Mouse (Mus musculus) liver, embryonic 12.5 days (tissue): ENCODE results near the gene Tppp3. TPM values are rescaled to one million over a fixed set of nuclear protein-coding genes. Genes with fewer than 3 reads are reported as not detected.

ENCODE experiments used
- ATAC-seq: fragments of 200-750 bp; cut with Nextera tagmentation; 2 replicates; pipeline ENCODE4 v1.8.0; 2017; ENCODE audit warnings: moderate number of reproducible peaks, mild to moderate bottlenecking, moderate library complexity
- H3K27ac ChIP-seq: fragments of 300-500 bp; sonication (generic); 2 replicates; pipeline ENCODE4 v1.5.1; 2016; ENCODE audit warnings: mild to moderate bottlenecking
- H3K27me3 ChIP-seq: fragments of 300-500 bp; sonication (generic); replicated peaks from 2 replicates; pipeline ENCODE4 v1.6.1; 2016; ENCODE audit warnings: mild to moderate bottlenecking, moderate library complexity
- H3K36me3 ChIP-seq: fragments of 300-500 bp; sonication (generic); 2 replicates; pipeline ENCODE4 v1.6.1; 2016; ENCODE audit warnings: mild to moderate bottlenecking, moderate library complexity
- H3K4me1 ChIP-seq: fragments of 300-500 bp; sonication (generic); 2 replicates; pipeline ENCODE4 v1.6.1; 2016
- H3K4me2 ChIP-seq: fragments of 300-500 bp; sonication (generic); 2 replicates; pipeline ENCODE4 v1.6.1; 2016; ENCODE audit warnings: mild to moderate bottlenecking, moderate library complexity
- H3K4me3 ChIP-seq: fragments of 300-500 bp; sonication (generic); 2 replicates; pipeline ENCODE4 v1.5.1; 2016; ENCODE audit warnings: mild to moderate bottlenecking, moderate library complexity
- H3K9ac ChIP-seq: fragments of 300-500 bp; sonication (generic); 2 replicates; pipeline ENCODE4 v1.6.1; 2016; ENCODE audit warnings: mild to moderate bottlenecking, moderate library complexity
- H3K9me3 ChIP-seq: fragments of 300-500 bp; sonication (generic); replicated peaks from 2 replicates; pipeline ENCODE4 v1.6.1; 2016; ENCODE audit warnings: mild to moderate bottlenecking, moderate library complexity
- WGBS: fragments of 180-500 bp; shearing (Covaris S2); methylation state at CpG from one replicate; pipeline ENCODE4 v1.1.7; 2016; ENCODE audit not compliant: insufficient replicate concordance; 5-methylcytosine and 5-hydroxymethylcytosine counted together
- polyA plus RNA-seq: library from polyadenylated mRNA; unstranded; fragments of >200 nt; fragmentation: Nextera tagmentation; extraction: Ambion mirVana; gene quantifications from 2 replicates; pipeline ENCODE4 v1.2.1, GENCODE M21; 2016

Gene Tppp3
- polyA plus RNA-seq, 1 experiment from 2014 or later: 1.4 TPM

DNA sequence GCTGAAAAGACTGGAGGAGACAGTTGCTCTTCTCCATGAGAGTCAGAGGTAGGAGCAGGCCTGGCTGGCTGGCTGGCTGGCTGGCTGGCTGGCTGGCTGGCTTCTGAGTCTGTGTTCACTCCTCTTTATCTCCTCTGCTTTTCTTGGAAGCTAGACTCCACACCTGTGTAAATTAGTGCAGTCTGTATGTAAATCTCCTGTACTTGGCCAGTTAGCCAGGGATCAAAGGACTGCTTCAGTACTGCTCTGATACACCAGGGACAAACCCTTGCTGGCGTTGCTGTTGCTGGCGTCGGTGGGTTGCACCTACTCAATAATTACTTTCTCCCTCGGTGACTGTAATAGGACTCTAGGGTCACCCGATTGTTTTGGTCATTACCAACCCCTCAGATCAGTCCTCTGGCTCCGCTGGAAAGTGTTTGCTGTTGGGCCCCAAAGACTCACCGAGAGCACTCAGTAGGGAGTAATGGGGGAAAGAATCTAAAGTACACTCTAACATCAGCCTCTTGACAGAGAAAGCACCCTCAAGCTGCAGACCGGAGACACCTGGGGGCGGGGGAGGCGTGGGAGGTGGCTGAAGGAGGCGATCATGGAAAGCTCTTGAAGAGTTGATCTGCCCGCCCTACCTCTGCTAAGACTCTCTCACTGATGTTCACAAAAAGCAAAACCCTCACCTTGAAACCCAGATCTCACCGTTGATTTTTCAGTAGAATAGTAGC lies 10.1 kb downstream of the Tppp3 start:
- no peak overlapping the region for H3K4me2 ChIP-seq
- no peak overlapping the region for H3K9ac ChIP-seq
- H3K4me3 ChIP-seq: no peak overlapping the region
- H3K9me3 ChIP-seq: no peaks in the 10 kb centered on the region
- 62% methylated on average over 13 of the region's 13 CpGs for WGBS
- ATAC-seq: no peak
- H3K4me1 ChIP-seq: peaks cover 5% of the 10 kb centered on the region; the same call in 1 of the 2 replicates
- peaks cover 73% of the 10 kb centered on the region for H3K27me3 ChIP-seq
- no peaks in the 10 kb centered on the region for H3K36me3 ChIP-seq
- H3K27ac ChIP-seq: no peak overlapping the region

DNA sequence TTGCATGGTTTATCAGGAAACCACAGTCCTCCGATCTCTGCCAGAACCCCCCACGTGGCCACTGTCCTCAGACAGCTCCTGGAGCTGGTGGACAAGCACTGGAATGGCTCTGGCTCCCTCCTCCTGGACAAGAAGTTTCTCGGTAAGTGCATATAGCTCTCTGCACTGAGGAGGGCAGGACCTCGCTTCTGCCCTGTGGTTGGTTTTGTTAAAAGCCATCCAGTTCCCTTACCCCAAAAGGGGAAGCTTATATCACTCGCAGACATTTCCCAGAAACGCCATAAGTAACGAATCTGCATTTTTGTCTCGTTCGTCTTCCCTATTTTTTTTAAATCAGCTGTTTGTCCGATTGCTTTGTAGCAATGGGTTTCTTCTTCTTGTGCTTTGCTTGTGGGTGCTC lies 16.1 kb downstream of the Tppp3 start:
- no peaks in the 10 kb centered on the region for H3K9me3 ChIP-seq
- H3K27me3 ChIP-seq: peaks cover 41% of the 10 kb centered on the region
- 0 out of 2 replicates have a peak overlapping the region, but pooled peaks have one; percentile 23 for H3K4me3 ChIP-seq
- peak overlapping the region; percentile 42; the same call in 1 of the 2 replicates for H3K9ac ChIP-seq
- ATAC-seq: peak; percentile 35; the same call in 1 of the 2 replicates
- peaks cover 37% of the 10 kb centered on the region for H3K4me1 ChIP-seq
- H3K27ac ChIP-seq: peak overlapping the region; percentile 59
- WGBS: 13% methylated on average over 10 of the region's 10 CpGs
- no peaks in the 10 kb centered on the region for H3K36me3 ChIP-seq
- peak overlapping the region; percentile 51 for H3K4me2 ChIP-seq

DNA sequence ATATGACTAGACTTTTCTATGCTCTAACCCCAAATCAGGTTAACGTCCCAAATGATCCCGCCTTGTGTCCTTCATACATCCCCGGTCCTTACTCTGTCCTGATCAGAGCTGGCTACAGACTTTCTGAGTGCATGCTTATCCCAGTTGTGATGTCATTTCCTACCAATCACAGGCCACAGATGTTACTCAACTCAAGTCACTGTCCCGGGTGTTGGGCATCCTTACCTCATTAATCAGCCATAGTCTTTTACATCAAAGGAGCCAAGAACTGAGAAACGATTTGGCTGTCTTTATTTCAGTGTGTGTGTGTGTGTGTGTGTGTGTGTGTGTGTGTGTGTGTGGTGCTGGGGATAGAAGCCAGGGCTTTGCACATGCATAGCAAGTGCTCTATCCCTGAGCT lies 17.2 kb downstream of the Tppp3 start:
- Histone ChIP-seq H3K27ac (no peak overlapping the region), H3K4me1 (peaks cover 47% of the 10 kb centered on the region), H3K27me3 (peaks cover 31% of the 10 kb centered on the region), H3K4me3 (no peak overlapping the region), H3K4me2 (no peak overlapping the region), H3K9ac (no peak overlapping the region), H3K9me3 (no peaks in the 10 kb centered on the region), H3K36me3 (no peaks in the 10 kb centered on the region)
- ATAC-seq: peak; percentile 52; the same call in 1 of the 2 replicates
- 58% methylated on average over 5 of the region's 5 CpGs for WGBS

GRCm38 (mm10) chr8:105453296-105453695 lies 18.0 kb downstream of the Tppp3 start:
- no peaks in the 10 kb centered on the region for H3K9me3 ChIP-seq
- no peak overlapping the region for H3K9ac ChIP-seq
- H3K27me3 ChIP-seq: peaks cover 28% of the 10 kb centered on the region
- H3K4me3 ChIP-seq: no peak overlapping the region
- H3K4me1 ChIP-seq: peaks cover 54% of the 10 kb centered on the region
- ATAC-seq: no peak
- 64% methylated on average over 5 of the region's 5 CpGs for WGBS
- 0 out of 2 replicates have a peak overlapping the region, but pooled peaks have one; percentile 3 for H3K4me2 ChIP-seq
- 0 out of 2 replicates have a peak overlapping the region, but pooled peaks have one; percentile 1 for H3K27ac ChIP-seq
- no peaks in the 10 kb centered on the region for H3K36me3 ChIP-seq

DNA sequence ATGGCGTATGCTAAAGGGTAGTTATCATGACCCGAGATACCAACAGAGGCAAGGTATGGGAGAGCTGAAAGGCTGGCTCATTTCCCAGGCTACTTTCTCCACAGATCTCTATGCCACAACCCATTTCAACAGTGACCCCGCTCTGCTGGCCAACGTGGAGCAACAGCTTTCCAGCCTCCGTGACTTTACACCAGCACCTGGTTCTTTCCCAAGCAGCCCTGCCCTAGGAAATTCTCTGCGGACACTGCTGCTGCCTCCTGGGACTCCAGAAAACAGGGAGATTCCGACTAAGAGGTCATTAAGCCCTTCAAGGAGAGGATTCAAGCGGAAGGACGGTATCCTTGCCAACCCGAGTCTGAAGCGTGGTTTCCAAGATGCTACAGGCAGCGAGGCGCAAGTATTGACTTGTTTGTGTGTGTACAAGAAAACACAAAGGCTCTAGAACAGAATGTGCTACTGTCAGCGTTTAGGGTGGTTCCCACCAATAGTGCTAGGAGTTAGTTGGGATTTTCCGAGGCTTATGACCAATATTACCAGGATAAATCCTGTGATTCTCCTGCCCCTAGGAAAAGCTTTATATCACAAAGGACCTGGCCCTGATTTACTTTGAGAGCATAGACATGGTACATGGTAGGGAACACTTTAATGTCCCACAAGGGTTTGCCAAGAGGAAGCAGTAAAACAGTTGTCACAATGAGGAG lies 19.3 kb downstream of the Tppp3 start:
- no peak for ATAC-seq
- Histone ChIP-seq H3K4me1 (peaks cover 59% of the 10 kb centered on the region), H3K27me3 (peaks cover 16% of the 10 kb centered on the region), H3K9ac (no peak overlapping the region), H3K36me3 (no peaks in the 10 kb centered on the region), H3K27ac (no peak overlapping the region), H3K4me3 (no peak overlapping the region), H3K4me2 (no peak overlapping the region), H3K9me3 (no peaks in the 10 kb centered on the region)
- WGBS: 61% methylated on average over 15 of the region's 15 CpGs

- H3K27ac ChIP-seq: no peak overlapping the region
- H3K9ac ChIP-seq: no peak overlapping the region
- H3K27me3 ChIP-seq: peaks cover 14% of the 10 kb centered on the region
- WGBS: 64% methylated on average over 1 of the region's 1 CpGs
- no peaks in the 10 kb centered on the region for H3K9me3 ChIP-seq
- no peaks in the 10 kb centered on the region for H3K36me3 ChIP-seq
- no peak overlapping the region for H3K4me3 ChIP-seq
- no peak for ATAC-seq
- H3K4me1 ChIP-seq: peaks cover 65% of the 10 kb centered on the region
- H3K4me2 ChIP-seq: no peak overlapping the region
Measured at GRCm38 (mm10) chr8:105450977-105451376, 20.3 kb downstream of the Tppp3 start.

DNA sequence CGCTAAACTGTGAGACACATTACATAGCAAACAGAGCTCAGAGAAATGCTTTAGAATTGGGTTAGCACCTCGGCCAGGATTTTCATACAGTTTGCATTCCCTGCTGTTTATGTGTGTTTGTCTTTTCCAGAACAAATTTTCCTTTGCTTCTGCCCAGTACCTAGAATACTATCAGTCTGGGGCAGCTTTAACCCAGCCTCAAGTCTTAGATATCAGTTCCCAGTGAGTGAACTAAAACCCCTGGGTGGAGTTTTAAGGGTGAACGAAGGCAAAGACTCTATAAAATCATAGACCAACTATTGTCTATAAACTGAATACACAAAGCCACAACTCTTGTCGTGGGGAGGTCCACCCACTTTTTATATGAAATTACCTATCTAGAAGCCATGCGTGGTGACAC lies 22.7 kb downstream of the Tppp3 start:
- peak; percentile 96 for ATAC-seq
- no peaks in the 10 kb centered on the region for H3K9me3 ChIP-seq
- peak overlapping the region; percentile 18; the same call in 1 of the 2 replicates for H3K4me3 ChIP-seq
- H3K4me2 ChIP-seq: peak overlapping the region; percentile 64
- peaks cover 27% of the 10 kb centered on the region for H3K27me3 ChIP-seq
- H3K4me1 ChIP-seq: peaks cover 66% of the 10 kb centered on the region
- H3K9ac ChIP-seq: peak overlapping the region; percentile 55
- WGBS: 35% methylated on average over 5 of the region's 5 CpGs
- no peaks in the 10 kb centered on the region for H3K36me3 ChIP-seq
- peak overlapping the region; percentile 92 for H3K27ac ChIP-seq

- H3K27ac ChIP-seq: peak overlapping the region; percentile 92
Measured at GRCm38 (mm10) chr8:105448188-105448587, 23.1 kb downstream of the Tppp3 start.

GRCm38 (mm10) chr8:105446127-105446552 lies 25.2 kb downstream of the Tppp3 start:
- Histone ChIP-seq H3K4me2 (0 out of 2 replicates have a peak overlapping the region, but pooled peaks have one; percentile 4), H3K27me3 (peaks cover 37% of the 10 kb centered on the region), H3K4me1 (peaks cover 52% of the 10 kb centered on the region), H3K9ac (no peak overlapping the region), H3K4me3 (no peak overlapping the region), H3K9me3 (no peaks in the 10 kb centered on the region), H3K27ac (0 out of 2 replicates have a peak overlapping the region, but pooled peaks have one; percentile 30), H3K36me3 (no peaks in the 10 kb centered on the region)
- 50% methylated on average over 4 of the region's 4 CpGs for WGBS
- no peak for ATAC-seq

More at GRCm38 (mm10) chr8:105448188-105448587, 23.1 kb downstream of the Tppp3 start:
- WGBS: 32% methylated on average over 3 of the region's 3 CpGs
- H3K27me3 ChIP-seq: peaks cover 32% of the 10 kb centered on the region
- no peaks in the 10 kb centered on the region for H3K36me3 ChIP-seq
- peaks cover 65% of the 10 kb centered on the region for H3K4me1 ChIP-seq
- H3K9ac ChIP-seq: peak overlapping the region; percentile 55
- H3K4me2 ChIP-seq: peak overlapping the region; percentile 64
- peak overlapping the region; percentile 18; the same call in 1 of the 2 replicates for H3K4me3 ChIP-seq
- no peaks in the 10 kb centered on the region for H3K9me3 ChIP-seq
- ATAC-seq: peak; percentile 97

- 37% methylated on average over 11 of the region's 11 CpGs for WGBS
- Histone ChIP-seq H3K36me3 (no peaks in the 10 kb centered on the region), H3K4me2 (0 out of 2 replicates have a peak overlapping the region, but pooled peaks have one; percentile 4)
Measured at GRCm38 (mm10) chr8:105445296-105446126, 25.8 kb downstream of the Tppp3 start.

DNA sequence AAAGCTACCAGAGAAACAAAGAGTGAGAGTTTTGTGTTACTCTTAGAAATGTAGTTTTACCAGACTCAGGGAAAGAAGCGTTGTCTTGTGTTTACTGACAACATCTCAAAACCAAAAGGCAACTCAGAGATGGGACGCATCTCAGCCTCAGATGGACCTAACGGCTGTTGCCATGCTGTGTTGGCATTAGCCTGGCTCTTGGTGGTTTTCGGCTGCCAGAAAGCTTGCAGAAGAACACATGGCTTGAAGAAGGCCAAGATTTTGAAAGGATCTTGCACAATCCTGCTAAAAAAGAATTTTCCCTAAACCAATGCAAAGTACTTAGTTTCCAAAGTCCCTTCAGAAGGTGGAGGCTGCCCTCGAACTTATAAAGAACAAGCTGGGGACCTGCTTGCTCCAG lies 28.7 kb downstream of the Tppp3 start:
- no peaks in the 10 kb centered on the region for H3K9me3 ChIP-seq
- peaks cover 31% of the 10 kb centered on the region for H3K4me1 ChIP-seq
- ATAC-seq: no peak
- H3K9ac ChIP-seq: no peak overlapping the region
- no peak overlapping the region for H3K27ac ChIP-seq
- no peak overlapping the region for H3K4me3 ChIP-seq
- 82% methylated on average over 5 of the region's 5 CpGs for WGBS
- peaks cover 49% of the 10 kb centered on the region for H3K27me3 ChIP-seq
- no peaks in the 10 kb centered on the region for H3K36me3 ChIP-seq
- no peak overlapping the region for H3K4me2 ChIP-seq

More at GRCm38 (mm10) chr8:105445296-105446126, 25.8 kb downstream of the Tppp3 start:
- Histone ChIP-seq H3K27me3 (peaks cover 36% of the 10 kb centered on the region), H3K9ac (no peak overlapping the region; the same call in 1 of the 2 replicates), H3K4me3 (no peak overlapping the region), H3K27ac (0 out of 2 replicates have a peak overlapping the region, but pooled peaks have one; percentile 30), H3K9me3 (no peaks in the 10 kb centered on the region), H3K4me1 (peaks cover 52% of the 10 kb centered on the region)
- ATAC-seq: no peak
